Mouse (Mus musculus) frontal cortex, postnatal 25 days (tissue): ENCODE data around the gene Ago4.
"Not testable (repeated sequence)": the region's sequence is repeated elsewhere in the genome, so short reads cannot be mapped to it uniquely, and the experiment has no call there.

Source experiments
- DNase-seq, 2 experiments: peaks; one replicate each; pipeline ENCODE4 v3.0.0; 2022; ENCODE audit warnings: low spot score in 2 of 2

Gene Ago4

GRCm38 (mm10) chr4:126532827-126533728 lies at the start of gene Ago4:
Gene Ago4, minus strand, starts transcription at chr4:126533472.
- peak in 1 of 2 experiments; percentile 32 for DNase-seq

DNA sequence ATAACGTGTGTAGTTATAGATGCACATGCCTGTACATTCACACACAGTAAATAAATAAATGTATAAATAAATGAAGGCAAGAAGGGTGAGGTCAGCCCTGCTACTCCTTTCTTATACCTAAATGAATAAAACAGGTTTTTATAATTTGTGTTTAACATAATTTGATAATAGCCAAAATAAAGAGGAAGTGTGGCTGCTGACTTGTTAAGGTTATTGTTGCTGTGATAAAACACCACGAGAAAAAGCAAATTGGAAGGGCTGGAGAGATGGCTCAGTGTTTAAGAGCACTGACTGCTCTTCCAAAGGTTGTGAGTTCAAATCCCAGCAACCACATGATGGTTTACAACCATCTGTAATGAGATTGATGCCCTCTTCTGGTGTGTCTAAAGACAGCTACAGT lies 45.8 kb upstream of the Ago4 start:
- DNase-seq = no peak

- no peak for DNase-seq
These were observed 44.6 kb upstream of the Ago4 start for GRCm38 (mm10) chr4:126577920-126578319.

- DNase-seq = no peak
These were observed 43.0 kb upstream of the Ago4 start for GRCm38 (mm10) chr4:126576281-126576680.

DNA sequence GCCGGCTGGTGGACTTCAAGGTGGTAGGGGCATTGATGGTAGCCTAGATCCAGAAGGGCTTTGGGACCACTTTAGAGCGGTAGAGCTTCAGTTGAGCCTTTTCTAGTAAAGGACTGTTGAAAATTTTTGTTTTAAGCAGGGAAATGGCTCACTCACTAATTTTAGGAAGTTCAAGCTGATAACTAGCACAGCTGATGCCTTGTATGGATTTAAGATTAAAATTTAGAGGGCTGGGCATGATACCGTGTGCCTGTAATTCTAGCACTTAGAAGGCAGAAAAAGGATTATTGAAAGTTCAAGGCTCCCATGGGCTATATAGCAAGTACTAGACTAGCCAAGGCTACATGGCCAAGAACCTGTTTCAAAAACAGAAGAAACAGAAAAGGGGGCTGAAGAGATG lies 36.5 kb upstream of the Ago4 start:
- DNase-seq = no peak

DNA sequence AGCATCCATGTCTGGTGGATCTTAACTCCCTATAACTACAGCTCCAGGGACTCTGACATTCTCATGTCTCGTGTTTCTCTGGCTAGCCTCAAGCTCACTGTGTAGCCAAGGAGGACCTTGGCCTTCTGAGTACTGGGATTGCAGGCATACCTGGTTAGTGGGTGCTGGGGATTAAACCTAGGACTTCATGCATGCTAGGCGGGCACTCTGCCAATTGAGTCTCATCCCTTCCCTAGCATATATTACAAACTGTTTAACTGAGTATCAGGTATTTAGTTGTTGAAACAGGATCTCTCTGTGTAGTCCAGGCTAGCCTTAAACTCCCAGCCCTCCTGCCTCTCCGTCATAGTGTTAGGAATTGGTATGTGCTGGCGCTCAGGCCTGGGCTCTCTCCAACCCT lies 34.0 kb upstream of the Ago4 start:
- DNase-seq = no peak

GRCm38 (mm10) chr4:126563798-126564197 lies 30.5 kb upstream of the Ago4 start:
- no peak for DNase-seq

- peak; percentile 51 to 56 for DNase-seq
These were observed 23.8 kb upstream of the Ago4 start, which contains the start of gene Clspn for GRCm38 (mm10) chr4:126556809-126557711. Gene Clspn, plus strand, starts transcription at chr4:126556935.

DNA sequence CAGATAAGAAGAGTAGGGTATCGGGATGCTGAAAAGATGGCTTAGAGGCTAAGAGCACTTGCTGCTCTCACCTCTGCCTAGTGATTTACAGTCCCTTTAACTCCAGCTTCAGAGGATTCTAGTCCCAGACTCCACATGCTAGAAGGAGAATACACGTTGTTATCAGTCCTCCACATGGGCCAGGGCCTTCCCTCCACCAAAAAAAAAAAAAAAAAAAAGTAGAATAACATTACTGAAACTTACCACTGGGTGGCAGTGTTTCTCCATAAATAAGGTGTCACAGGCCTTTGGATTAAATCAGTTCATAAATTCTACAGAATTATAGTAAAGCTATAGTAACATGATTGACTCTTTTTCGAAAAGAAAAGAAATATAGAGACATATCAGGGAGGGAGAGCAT lies 21.2 kb upstream of the Ago4 start:
- no peak for DNase-seq

- DNase-seq = no peak
These were observed 20.4 kb upstream of the Ago4 start for GRCm38 (mm10) chr4:126553685-126554084.

- peak in 1 of 2 experiments; percentile 23 for DNase-seq
These were observed 19.8 kb upstream of the Ago4 start for GRCm38 (mm10) chr4:126553105-126553504.

GRCm38 (mm10) chr4:126552136-126552535 lies 18.9 kb upstream of the Ago4 start:
- DNase-seq = no peak

DNA sequence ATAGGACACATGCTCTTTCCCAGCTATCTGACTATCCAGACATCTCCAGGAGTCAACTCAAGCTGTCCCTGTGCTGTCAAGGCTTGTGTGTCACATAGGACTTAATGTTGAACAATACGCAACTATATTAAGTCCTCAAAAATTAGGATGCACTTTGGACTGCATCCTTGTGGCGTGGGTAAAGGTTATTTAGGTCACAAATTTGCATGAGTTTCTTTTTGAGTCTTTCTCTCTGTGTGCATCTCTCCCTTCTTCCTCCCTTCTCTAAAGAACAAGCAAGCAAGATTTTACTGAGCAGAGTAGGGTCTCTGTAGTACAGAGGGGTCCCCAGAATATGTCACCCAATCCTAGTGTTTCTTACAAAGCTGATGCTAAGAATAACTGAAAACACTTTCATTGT lies 12.9 kb upstream of the Ago4 start:
- DNase-seq = no peak

DNA sequence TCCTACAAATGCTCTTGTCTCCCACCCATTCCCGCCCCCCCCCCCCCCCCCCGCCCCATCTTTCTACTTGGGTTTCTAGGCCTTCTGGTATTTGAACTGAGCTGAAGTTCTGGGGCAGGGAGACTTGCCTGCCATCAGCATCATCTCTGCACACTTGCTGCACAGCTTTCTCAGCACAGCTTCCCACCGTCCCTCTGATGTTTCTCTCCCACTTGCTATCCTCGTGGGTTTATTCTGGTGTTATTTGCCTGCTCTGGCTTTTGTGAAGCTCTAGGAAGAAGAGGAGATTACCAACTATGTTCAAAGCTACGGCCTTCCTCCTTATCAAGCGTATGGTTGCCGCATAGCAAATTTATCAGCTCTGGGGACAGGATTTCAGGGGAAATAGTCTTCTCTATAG lies 12.4 kb upstream of the Ago4 start:
- DNase-seq = no peak

GRCm38 (mm10) chr4:126545016-126545415 lies 11.7 kb upstream of the Ago4 start:
- DNase-seq = no peak

DNA sequence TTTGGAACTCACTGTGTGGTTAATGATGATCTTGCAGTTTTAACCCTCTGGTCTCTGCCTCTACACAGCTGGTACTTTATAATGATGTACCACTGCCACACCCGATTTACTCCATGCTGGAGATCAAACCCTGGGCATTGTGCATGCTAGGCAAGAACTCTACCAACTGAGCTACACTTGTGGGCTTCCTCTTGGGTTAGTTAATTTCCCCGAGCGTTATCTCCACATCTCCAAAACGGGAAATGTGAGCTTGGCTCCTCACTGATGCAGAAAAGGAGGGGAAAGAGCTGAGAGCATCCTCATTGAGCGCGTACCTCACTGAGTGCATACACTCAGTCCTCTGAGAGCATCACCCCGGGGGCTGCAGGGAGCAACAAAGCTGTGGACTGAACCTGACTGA lies 9.6 kb upstream of the Ago4 start:
- DNase-seq = no peak

DNA sequence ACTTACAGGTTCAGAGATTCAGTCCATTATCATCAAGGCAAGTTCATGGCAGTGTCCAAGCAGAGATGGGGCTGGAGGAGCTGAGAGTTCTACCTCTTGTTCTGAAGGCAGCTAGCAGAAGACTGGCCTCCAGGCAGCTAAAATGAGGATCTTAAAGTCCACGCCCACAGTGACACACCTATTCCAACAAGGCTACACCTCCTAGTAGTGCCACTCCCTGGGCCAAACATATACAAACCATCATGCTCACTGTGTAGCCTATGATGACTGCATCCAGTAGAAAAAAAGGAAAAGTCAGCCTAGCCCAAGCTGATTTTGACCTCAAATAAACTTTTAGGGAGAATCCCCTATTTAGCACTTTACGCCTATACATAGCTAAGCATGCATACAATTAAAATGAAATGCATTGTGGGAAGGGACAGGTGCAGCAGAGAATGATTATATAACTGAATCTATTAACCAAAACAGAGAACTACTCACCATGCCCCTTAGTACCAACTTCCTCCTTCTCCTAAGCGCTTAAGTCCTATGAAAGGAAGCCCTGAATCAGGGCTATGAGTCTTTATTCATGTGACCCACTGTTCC lies 7.3 kb upstream of the Ago4 start:
- DNase-seq = no peak

- DNase-seq = no peak
These were observed 3.6 kb upstream of the Ago4 start for GRCm38 (mm10) chr4:126536865-126537264.

GRCm38 (mm10) chr4:126535631-126536030 lies 2.4 kb upstream of the Ago4 start:
- not testable (repeated sequence) for DNase-seq

GRCm38 (mm10) chr4:126533729-126534070 lies 428 bp upstream of the Ago4 start:
- DNase-seq = no peak

DNA sequence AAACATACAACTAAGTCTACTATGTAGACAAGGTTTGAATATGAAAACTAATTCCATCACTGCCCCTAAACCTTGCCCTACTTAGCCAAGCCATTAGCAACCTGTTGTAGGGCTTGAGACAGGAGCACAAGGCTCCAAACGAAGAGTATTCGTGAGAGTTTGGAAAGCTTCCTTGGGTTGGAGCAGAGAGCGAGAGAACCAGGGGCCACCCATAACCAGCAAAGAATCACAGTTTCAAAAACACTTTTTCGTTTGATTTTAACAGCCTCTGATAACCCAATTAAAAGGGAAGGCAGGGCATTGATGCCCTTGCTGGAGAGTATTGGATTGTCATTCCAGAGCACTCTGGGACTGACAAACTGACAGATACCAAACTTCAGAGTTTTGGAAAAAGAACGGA lies 980 bp downstream of the Ago4 start:
- DNase-seq = no peak

- DNase-seq = no peak
These were observed 6.4 kb downstream of the Ago4 start for GRCm38 (mm10) chr4:126526828-126527227.
